Mouse (Mus musculus) CH12.LX (cell line): ENCODE measurements at regions not wholly inside any gene's neighbourhood (a gene's known extent, or its start where the extent isn't known, plus 50 kb on each side); places are given as distances from the start of the nearest gene placed in this dataset.

Experiments
- CTCF ChIP-seq, 2 experiments: IDR thresholded peaks in 1 of 2; conservative IDR thresholded peaks in 1 of 2; 2 replicates each; pipeline ENCODE4 v1.5.1; 2011 to 2012; ENCODE audit warnings: low read depth in 2 of 2, low read length in 2 of 2, improper control_type of control experiment in 1 of 2, inconsistent platforms in 1 of 2, mild to moderate bottlenecking in 1 of 2, moderate library complexity in 1 of 2
- POLR2A ChIP-seq: IDR thresholded peaks from 2 replicates; pipeline ENCODE4 v1.6.1; 2011; ENCODE audit warnings: low read depth, mild to moderate bottlenecking, improper control_type of control experiment, low read length
- POLR2AphosphoS2 ChIP-seq: IDR thresholded peaks from 2 replicates; pipeline ENCODE4 v1.6.1; 2011; ENCODE audit warnings: low read depth, low read length, improper control_type of control experiment
- ZC3H11A ChIP-seq: IDR thresholded peaks from 2 replicates; pipeline ENCODE4 v1.6.1; 2012; ENCODE audit warnings: low read depth, mild to moderate bottlenecking, inconsistent platforms, low read length, improper control_type of control experiment

- TF ChIP-seq ZC3H11A (no peak), CTCF (conservative IDR thresholded peaks at IDR 0.05 in 1 of 2, IDR thresholded peaks at IDR 0.05 in 1 of 2; ENCODE audit: low read depth in 2 of 2, low read length in 2 of 2) (no peak), POLR2AphosphoS2 (no peak), POLR2A (no peak)
These were observed 122.3 kb upstream of the Irx3 start for GRCm38 (mm10) chr8:91924152-91924551.
